Mouse (Mus musculus): ENCODE results near the gene Kat6b. TPM values are rescaled to one million over a fixed set of nuclear protein-coding genes. Genes with fewer than 3 reads are reported as not detected.

Gene Kat6b
- polyA plus RNA-seq, 1 experiment: 9.5 TPM

DNA sequence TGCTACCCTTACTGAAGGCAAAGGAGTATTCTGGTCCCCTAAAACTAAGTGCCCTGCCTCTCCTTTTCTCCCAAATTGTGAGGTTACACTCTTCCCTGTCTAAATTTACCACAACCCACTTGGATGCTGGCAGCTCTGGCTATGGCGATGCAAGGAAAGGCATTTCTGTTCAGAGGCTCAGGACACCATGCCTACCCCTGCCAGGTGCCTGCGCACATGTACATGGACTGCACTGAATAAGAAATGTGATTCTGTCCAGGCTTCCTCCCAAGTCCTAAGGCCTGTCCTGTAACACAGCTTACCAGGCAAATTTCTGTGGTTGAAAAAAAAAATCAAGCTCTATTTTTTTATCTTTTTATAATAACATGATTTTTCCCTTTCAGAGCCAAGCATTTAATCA is 195.0 kb downstream of the Kat6b start:
- no peak for TF ChIP-seq CTCF (conservative IDR thresholded peaks at IDR 0.05; ENCODE audit: insufficient read depth, insufficient read length, low read depth, low read length)
- no peak for TF ChIP-seq POLR2A (IDR thresholded peaks at IDR 0.05; ENCODE audit: low read depth, low read length)
- no peak for DNase-seq
- Histone ChIP-seq H3K36me3 (ENCODE audit: control insufficient read depth, insufficient read depth, low read length) (no peaks in the 10 kb centered on the region), H3K4me1 (ENCODE audit: control insufficient read depth, insufficient read depth, low read length) (no peaks in the 10 kb centered on the region), H3K27ac (ENCODE audit: insufficient read depth, low read depth, low read length) (no peak overlapping the region), H3K27me3 (replicated peaks; ENCODE audit: control insufficient read depth, insufficient read depth, low read length) (no peaks in the 10 kb centered on the region), H3K4me3 (ENCODE audit: insufficient read depth, low read depth, low read length) (no peak overlapping the region)
- WGBS: 90% methylated on average over 2 of the region's 2 CpGs

DNA sequence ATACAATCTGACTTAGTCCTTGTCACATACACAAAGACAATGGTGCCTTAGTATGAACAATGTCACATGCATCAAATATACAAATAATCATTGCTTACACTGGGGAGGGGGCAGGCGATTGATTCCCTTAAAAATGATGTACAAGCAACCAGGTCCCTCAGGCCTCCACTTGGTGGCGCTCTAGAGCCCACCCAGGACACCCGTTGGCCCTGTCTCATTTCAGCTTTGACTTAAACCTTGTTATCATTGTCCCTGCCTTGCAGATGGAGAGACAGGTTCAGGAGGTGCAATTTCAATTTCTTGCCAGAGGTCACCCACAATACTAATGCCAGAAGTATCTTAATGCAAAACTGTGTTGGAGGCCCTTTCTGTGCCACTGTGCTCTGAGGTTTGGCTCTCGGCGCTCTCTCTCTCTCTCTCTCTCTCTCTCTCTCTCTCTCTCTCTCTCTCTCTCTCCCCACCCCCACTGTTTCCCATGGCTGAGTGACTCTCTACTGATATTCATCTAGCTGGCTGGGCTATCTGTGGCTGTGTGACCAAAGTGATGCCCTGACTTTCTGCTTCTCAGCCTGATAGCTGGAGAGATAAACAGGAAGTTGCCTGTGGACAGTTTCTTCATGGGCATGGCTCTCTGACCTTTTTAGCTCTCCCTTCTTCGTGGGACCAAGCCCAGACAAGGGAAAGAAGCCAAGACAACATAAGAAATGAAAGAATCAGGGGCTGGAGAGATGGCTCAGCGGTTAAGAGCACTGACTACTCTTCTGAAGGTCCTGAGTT is 197.5 kb downstream of the Kat6b start:
- no peaks in the 10 kb centered on the region; the same call in 1 of the 2 replicates for H3K4me1 ChIP-seq (ENCODE audit: control insufficient read depth, insufficient read depth, low read length)
- DNase-seq: peak; percentile 59

DNA sequence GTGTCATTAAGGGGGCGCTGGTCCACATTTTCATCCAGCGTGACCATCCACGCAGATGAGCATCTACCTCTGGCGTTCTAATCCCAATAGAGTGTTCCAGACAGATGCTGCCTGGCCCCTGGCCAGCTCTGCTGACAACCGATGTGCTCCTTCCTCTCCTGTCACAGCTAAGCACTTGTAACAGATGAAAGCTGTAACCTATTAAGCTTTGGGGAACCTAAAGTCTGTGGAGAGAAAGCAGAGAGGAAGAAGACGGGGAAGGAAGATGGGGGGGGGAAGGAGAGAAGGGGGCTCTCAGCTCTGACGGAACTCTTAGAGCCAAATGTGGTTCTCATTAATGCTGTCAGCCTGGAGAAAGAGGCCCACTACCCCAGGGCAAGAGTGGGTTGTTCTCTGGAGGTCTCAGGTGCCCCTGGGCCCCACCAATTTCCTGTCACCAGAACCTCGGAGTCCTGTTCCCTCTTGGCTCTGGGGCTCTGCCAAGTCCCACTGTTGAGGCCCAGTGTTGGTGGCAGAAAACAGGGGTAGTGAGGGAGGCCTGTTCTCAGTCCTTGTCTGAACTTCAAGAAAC is 198.5 kb downstream of the Kat6b start:
- Histone ChIP-seq H3K4me3 (ENCODE audit: insufficient read depth, low read depth, low read length) (no peak overlapping the region), H3K4me1 (ENCODE audit: control insufficient read depth, insufficient read depth, low read length) (no peaks in the 10 kb centered on the region; the same call in 1 of the 2 replicates), H3K36me3 (ENCODE audit: control insufficient read depth, insufficient read depth, low read length) (no peaks in the 10 kb centered on the region), H3K27me3 (replicated peaks; ENCODE audit: control insufficient read depth, insufficient read depth, low read length) (no peaks in the 10 kb centered on the region), H3K27ac (ENCODE audit: insufficient read depth, low read depth, low read length) (no peak overlapping the region)
- DNase-seq: no peak
- TF ChIP-seq CTCF (conservative IDR thresholded peaks at IDR 0.05; ENCODE audit: insufficient read depth, insufficient read length, low read depth, low read length) (no peak), POLR2A (IDR thresholded peaks at IDR 0.05; ENCODE audit: low read depth, low read length) (no peak)
- WGBS: 53% methylated on average over 8 of the region's 8 CpGs

More for the DNA sequence above, 197.5 kb downstream of the Kat6b start:
- Histone ChIP-seq H3K27ac (ENCODE audit: insufficient read depth, low read depth, low read length) (no peak overlapping the region), H3K36me3 (ENCODE audit: control insufficient read depth, insufficient read depth, low read length) (no peaks in the 10 kb centered on the region), H3K27me3 (replicated peaks; ENCODE audit: control insufficient read depth, insufficient read depth, low read length) (no peaks in the 10 kb centered on the region), H3K4me3 (ENCODE audit: insufficient read depth, low read depth, low read length) (no peak overlapping the region)
- TF ChIP-seq POLR2A (IDR thresholded peaks at IDR 0.05; ENCODE audit: low read depth, low read length) (no peak), CTCF (conservative IDR thresholded peaks at IDR 0.05; ENCODE audit: insufficient read depth, insufficient read length, low read depth, low read length) (peak; percentile 74)
- WGBS: 44% methylated on average over 7 of the region's 7 CpGs

DNA sequence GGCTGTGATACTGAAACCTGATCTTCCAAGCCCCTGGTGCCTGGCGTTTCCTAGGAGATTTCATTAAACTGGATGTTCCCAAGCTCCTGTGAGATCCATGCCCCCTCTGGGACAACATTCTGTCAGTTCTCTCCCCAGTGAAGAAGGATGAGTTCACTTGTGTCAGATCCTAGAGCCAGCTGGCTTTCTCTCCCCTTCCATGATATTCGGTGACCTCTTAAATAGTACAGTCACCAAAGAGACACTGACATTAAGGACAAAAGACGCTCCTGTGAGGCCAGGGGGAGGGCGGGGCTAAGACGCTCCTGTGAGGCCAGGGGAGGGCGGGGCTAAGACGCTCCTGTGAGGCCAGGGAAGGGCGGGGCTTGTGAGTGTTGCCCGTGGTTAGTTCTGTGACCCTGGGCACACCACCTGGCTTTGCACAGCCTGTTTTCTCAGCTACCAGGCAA is 201.5 kb downstream of the Kat6b start:
- peak; percentile 86 for DNase-seq
- H3K4me3 ChIP-seq (ENCODE audit: insufficient read depth, low read depth, low read length): no peak overlapping the region
- no peaks in the 10 kb centered on the region; the same call in 1 of the 2 replicates for H3K4me1 ChIP-seq (ENCODE audit: control insufficient read depth, insufficient read depth, low read length)
- no peaks in the 10 kb centered on the region for H3K27me3 ChIP-seq (replicated peaks; ENCODE audit: control insufficient read depth, insufficient read depth, low read length)
- no peak overlapping the region for H3K27ac ChIP-seq (ENCODE audit: insufficient read depth, low read depth, low read length)
- WGBS: 8% methylated on average over 9 of the region's 9 CpGs
- TF ChIP-seq CTCF (conservative IDR thresholded peaks at IDR 0.05; ENCODE audit: insufficient read depth, insufficient read length, low read depth, low read length): no peak
- no peak for TF ChIP-seq POLR2A (IDR thresholded peaks at IDR 0.05; ENCODE audit: low read depth, low read length)
- no peaks in the 10 kb centered on the region for H3K36me3 ChIP-seq (ENCODE audit: control insufficient read depth, insufficient read depth, low read length)

DNA sequence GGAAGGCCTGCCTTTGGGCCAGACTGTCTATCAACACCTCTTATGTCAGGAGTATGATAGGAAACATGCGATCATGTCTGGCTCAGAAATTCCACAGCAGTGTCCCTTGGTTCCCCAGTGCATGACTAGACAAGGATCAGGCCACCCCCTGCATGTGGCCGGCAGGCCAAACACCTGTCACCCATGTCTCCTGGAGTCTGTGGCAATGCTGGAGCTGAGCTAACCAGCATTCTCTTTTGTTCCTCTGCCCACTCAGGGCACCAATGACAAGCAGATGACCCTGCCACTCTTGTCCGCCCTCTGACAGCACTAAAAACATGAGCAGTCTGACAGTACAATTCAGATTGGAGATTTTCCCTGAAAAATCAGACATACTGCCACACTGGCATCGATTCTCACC is 202.6 kb downstream of the Kat6b start:
- TF ChIP-seq POLR2A (IDR thresholded peaks at IDR 0.05; ENCODE audit: low read depth, low read length) (no peak), CTCF (conservative IDR thresholded peaks at IDR 0.05; ENCODE audit: insufficient read depth, insufficient read length, low read depth, low read length) (no peak)
- Histone ChIP-seq H3K36me3 (ENCODE audit: control insufficient read depth, insufficient read depth, low read length) (no peaks in the 10 kb centered on the region), H3K27me3 (replicated peaks; ENCODE audit: control insufficient read depth, insufficient read depth, low read length) (no peaks in the 10 kb centered on the region), H3K27ac (ENCODE audit: insufficient read depth, low read depth, low read length) (no peak overlapping the region), H3K4me1 (ENCODE audit: control insufficient read depth, insufficient read depth, low read length) (no peaks in the 10 kb centered on the region; the same call in 1 of the 2 replicates), H3K4me3 (ENCODE audit: insufficient read depth, low read depth, low read length) (no peak overlapping the region)
- WGBS: 92% methylated on average over 4 of the region's 4 CpGs
- no peak for DNase-seq

DNA sequence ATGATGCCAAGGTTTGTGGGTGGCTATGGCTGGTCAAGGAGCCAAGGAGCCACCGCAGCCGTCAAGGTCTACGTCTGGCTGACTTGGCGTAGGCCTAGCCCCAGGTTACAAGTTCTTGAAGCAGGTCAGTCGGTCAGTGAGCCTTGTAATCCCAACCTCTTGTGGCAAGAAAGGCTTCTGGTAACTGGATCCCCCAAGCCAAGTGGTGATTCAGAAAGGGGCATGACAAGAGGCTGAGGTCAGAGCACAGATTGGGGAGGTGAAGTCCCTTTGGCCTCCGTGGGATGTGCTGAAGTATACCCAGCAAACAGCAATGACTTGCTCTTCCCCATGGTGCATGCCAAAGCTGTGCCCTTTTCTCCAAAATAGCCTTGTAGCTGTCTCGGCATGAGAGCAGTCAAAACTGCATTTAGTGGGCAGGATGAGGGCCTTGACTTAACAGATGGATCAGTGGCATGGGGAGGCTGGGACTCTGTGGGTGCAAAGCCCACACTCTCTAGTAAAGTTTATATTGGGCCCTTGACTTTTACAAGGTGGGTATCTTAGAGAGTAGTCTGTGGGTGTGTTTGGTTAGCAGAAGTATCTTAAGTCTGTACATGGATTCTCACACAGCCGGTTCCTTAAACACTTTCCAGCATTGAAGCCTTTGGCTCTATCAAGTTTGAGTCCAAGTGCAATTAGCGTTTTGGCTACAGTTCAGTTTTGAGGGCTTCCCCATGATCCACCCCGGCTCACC is 204.3 kb downstream of the Kat6b start:
- Histone ChIP-seq H3K27ac (ENCODE audit: insufficient read depth, low read depth, low read length) (no peak overlapping the region), H3K36me3 (ENCODE audit: control insufficient read depth, insufficient read depth, low read length) (no peaks in the 10 kb centered on the region), H3K4me3 (ENCODE audit: insufficient read depth, low read depth, low read length) (no peak overlapping the region), H3K27me3 (replicated peaks; ENCODE audit: control insufficient read depth, insufficient read depth, low read length) (no peaks in the 10 kb centered on the region), H3K4me1 (ENCODE audit: control insufficient read depth, insufficient read depth, low read length) (no peaks in the 10 kb centered on the region; the same call in 1 of the 2 replicates)
- no peak for TF ChIP-seq POLR2A (IDR thresholded peaks at IDR 0.05; ENCODE audit: low read depth, low read length)
- TF ChIP-seq CTCF (conservative IDR thresholded peaks at IDR 0.05; ENCODE audit: insufficient read depth, insufficient read length, low read depth, low read length): no peak
- 93% methylated on average over 10 of the region's 10 CpGs for WGBS
- no peak for DNase-seq

Measured in kidney, adult 2 months (tissue).